Mouse (Mus musculus) layer of hippocampus, adult 18-20 months (tissue): Measurements from ENCODE around the gene Krtap5-1. TPM values are rescaled to one million over a fixed set of nuclear protein-coding genes. Genes with fewer than 3 reads are reported as not detected.
A peak's percentile ranks its signal among the peaks of the same experiment; 100 is the strongest.
"Not testable (repeated sequence)": the region's sequence is repeated elsewhere in the genome, so short reads cannot be mapped to it uniquely, and the experiment has no call there.

Experiments
- DNase-seq, 2 experiments: peaks; one replicate each; pipeline ENCODE4 v3.0.0; 2022; ENCODE audit warnings: low spot score in 2 of 2
- long read RNA-seq: library from polyadenylated mRNA; stranded (forward); transcript quantifications from one replicate; pipeline ENCODE4 v2.0.0, GENCODE M21; 2021
- total RNA-seq, 2 experiments: library from RNA; stranded (reverse); gene quantifications; 2 replicates each; pipeline ENCODE4 v1.2.3; 2021

Krtap5-1 gene
- not detected for total RNA-seq
- long read RNA-seq, result 0 reads

DNA sequence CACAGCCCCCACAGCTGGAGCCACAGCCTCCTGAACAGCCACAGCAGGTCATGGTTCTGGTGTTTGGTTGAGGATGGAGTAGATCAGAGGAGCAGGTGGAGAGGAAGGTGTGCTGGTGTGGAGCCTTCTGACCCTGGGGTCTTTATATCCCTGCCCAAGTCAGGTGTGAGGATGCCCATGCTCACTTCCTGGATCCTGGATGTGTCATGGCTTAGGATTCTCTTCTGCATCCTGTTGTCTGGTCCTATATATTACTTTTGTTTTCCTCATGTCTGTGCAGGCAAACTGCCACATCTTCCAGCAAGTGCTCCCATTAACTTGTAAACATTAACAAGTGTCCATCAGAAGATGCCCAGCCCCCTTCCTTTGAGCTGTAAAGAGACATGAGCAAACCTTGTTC lies at the start of gene Krtap5-1:
Gene Krtap5-1 (minus strand): TSS at position 101 of the 400 bp plus-strand sequence.
- not testable (repeated sequence) for DNase-seq

- no peak for DNase-seq
Observed at GRCm38 (mm10) chr7:142342247-142342640, 45.3 kb upstream of the Krtap5-1 start.

GRCm38 (mm10) chr7:142341564-142342246 lies 44.8 kb upstream of the Krtap5-1 start:
- no peak for DNase-seq

DNA sequence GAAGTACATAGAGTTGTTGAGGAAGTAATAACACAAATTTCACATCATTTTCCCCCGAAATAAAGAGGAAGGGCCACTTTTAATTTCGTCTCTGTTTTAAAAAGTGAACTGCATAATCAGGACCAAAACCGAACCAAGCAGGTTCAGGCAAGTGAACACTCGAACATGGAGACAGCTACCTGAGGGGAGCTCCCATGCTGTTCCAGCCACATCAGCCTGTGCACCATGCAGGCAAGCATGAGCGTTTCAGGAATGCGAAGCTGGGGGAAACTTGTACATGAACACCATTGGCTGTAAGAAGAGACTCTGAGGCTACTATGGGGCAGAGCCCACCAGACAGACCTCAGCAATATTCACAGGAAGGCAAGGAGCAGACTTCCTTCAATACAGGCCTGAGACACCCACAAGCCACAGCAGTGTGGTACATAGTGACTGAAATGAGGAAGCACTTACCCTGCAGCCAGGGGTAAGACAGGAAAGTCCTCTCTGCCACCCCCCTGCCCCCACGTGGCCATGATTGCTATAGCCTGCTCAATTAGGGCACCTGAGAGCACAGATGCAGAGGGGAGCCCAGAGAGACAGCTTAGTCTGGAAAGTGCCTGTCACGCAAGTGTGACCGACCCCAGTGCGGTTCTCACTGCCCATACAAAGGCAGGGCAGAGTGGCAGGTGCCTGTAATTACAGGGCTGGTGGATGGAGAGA lies 43.5 kb upstream of the Krtap5-1 start:
- DNase-seq, result no peak

DNA sequence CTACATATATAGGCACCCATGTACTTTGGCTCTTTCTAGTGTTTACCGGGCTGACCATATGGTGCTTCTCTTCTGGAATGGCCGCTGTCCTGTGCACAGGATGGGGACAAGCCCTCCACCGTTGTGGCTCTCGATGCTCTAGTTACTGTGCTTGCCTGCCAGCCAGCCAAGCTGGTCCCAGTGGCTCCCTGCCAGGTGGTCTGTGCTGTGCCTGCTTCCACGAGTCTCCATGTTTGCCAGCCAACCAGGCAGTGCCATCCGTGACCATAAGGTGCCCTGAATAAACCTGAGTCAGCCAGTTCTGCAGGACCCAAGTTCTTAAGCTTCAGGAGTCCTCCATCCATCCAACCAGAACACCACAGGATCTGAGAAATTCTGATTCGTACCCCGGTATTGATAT lies 38.2 kb upstream of the Krtap5-1 start:
- DNase-seq, result no peak

GRCm38 (mm10) chr7:142334246-142334645 lies 37.3 kb upstream of the Krtap5-1 start:
- peak; percentile 78 to 94 for DNase-seq

- not testable (repeated sequence) for DNase-seq
Observed at GRCm38 (mm10) chr7:142332741-142333140, 35.8 kb upstream of the Krtap5-1 start.

GRCm38 (mm10) chr7:142331281-142331680 lies 34.4 kb upstream of the Krtap5-1 start:
- DNase-seq, result no peak

DNA sequence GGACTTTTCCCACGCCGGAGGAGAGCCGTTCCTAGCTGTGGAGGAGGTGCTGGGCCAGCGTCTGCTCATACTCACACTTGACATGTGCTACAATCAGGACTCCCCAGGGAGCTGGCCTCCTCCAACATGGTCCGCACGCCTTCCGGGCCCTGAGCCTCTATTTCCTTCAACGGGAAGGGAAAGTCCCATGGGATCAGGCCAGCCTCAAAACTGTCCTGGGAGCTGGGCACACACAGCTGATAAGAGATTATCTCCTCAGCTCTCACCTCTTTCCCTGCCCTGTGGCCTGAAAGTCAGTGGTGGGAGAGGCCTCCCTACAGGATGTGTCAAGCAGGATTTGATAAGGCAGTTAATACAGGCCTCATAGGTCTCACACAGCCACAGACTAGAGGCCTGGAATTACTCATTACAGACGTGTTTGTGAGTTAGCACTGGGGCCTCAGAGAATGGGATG lies 33.4 kb upstream of the Krtap5-1 start:
- DNase-seq, result no peak

GRCm38 (mm10) chr7:142328507-142328906 lies 31.6 kb upstream of the Krtap5-1 start:
- no peak for DNase-seq

DNA sequence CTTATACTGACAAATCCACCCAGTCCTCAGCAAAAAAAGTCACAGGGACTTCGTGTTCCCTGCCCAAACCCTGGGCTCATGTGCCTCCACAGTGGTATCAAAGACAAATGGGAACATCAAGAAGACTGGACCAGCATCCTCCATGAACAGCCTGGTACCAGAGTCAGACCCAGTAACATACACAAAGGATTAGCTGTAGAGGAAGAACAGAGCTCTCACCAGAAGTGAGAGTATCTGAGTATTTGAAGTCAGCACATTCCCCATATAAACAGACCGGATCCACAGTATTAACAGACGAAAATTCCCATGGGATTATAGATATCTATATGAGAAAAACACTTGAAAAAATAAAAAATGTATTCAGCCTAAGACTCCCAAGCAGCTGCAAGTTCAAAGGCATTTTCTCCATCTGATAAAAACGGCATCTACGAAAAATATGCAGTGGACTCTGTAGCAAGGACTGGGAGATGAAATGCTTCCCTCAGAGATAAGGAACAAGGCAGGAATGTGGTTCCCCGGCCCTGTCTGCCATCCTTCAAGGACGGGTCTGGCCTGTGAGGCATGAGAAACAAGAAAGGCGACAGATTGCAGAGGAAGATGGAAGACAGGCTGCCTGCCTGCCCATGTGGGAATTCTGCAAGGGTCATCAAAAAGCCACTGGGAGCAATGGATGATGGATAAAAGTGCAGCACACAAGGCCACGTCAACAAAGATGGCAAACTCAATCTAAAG lies 30.0 kb upstream of the Krtap5-1 start:
- DNase-seq, result no peak

- no peak for DNase-seq
Observed at GRCm38 (mm10) chr7:142323396-142324117, 26.6 kb upstream of the Krtap5-1 start.

DNA sequence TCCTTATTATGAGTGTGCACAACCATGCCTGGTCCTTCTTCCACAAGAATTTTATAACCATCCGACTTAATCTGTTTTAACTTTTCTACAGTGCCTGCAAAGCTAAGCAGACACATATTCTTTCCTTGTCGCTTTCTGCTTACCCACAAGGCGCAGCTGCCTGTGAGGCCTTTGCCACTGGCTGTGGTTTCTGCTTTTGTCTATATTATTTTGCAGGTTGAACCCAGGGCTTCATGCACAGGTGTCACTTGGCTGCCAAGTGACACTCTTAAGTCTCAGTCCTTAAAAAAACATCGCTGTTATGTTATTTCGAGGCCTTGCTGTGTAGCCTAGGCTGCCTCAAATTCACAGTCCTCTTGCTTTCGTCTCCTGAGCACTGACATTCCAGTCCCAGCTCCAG lies 25.7 kb upstream of the Krtap5-1 start:
- DNase-seq, result no peak

DNA sequence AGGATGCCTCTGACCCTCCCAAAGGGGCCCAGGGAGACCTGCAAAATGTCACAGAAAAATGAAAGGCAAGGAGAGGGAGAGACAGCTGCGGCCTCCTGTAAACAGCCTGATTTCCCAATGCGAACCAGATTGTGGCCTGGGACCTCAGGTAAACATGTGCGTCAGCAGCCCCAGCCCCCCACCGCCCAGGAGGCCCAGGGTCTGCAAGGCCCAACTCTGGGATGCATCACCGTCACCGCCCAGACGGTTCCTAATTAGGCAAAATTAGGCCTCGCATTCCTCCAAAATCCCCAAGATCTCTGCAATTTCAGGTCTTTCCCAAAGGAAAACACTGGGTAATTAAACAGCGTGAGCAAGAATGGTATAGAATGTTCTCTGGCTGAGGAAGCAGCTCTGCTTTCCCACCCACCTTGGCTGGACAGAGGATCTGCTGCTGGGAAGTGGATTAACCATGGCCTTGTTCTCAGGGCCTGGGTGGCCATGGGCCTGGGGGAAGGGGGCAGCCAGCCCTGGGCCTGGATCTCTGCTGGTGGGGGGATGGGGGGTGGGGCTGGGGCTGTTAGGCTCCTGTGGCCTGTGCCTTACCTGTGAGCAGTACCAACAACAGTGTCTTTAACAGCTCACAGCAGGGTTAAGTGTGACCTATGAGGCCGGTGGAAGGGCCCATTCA lies 24.9 kb upstream of the Krtap5-1 start:
- DNase-seq, result not testable (repeated sequence)

GRCm38 (mm10) chr7:142320906-142321305 lies 24.0 kb upstream of the Krtap5-1 start:
- no peak for DNase-seq

- peak in 1 of 2 experiments; percentile 21 for DNase-seq
Observed at GRCm38 (mm10) chr7:142319124-142319523, 22.2 kb upstream of the Krtap5-1 start.

DNA sequence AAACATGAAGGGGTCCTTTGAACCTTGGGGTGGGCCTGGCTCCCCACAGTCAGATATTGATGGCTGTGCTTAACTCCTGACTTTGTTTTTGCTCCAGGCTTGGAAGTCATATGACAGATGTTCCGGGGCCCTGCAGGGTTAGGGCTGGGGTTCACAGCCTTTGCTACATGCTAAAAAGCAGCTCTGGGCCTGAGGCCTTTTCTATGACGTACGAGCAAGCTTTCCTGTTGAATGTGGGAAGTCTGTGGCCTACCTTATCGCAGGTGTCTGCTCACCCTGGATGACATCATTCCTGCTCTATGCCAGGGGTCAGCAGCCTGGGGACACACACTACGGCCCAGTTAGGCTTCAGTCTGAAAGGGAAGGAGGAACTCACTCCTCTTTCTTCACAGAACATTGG lies 20.3 kb upstream of the Krtap5-1 start:
- no peak for DNase-seq

GRCm38 (mm10) chr7:142316558-142316957 lies 19.6 kb upstream of the Krtap5-1 start:
- DNase-seq, result peak in 1 of 2 experiments; percentile 50

DNA sequence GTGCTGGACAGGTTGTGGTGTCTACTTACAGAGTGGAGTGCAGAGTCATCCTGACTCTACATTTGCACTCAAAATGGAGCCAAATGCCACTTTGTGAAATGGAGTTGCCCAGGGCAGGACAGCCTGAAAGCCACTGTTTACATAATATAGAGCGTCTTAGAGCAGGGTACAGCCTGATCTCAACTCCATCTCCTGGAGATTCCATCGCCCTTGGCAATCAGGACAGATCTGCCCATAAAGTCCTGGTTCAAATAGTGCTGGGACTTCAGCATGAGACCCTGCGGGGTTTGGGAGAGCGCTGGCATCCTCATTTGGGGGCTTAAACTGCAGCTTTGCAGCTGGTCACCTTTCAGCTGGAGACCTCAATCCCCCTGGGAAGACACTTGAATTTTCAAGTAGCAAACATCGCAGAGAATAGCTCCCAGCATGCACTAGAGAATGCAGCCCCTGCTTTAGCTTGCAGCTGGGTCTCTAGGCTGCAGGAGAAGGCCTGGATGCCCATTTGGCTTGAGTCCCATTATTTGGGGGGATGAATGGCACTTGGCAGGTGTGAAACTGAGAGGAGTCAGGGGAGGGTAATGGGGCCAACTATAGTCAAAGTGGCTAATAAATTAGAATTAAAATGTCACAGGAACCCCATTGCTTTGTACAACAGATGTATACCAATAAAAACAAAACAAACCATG lies 17.8 kb upstream of the Krtap5-1 start:
- no peak for DNase-seq

DNA sequence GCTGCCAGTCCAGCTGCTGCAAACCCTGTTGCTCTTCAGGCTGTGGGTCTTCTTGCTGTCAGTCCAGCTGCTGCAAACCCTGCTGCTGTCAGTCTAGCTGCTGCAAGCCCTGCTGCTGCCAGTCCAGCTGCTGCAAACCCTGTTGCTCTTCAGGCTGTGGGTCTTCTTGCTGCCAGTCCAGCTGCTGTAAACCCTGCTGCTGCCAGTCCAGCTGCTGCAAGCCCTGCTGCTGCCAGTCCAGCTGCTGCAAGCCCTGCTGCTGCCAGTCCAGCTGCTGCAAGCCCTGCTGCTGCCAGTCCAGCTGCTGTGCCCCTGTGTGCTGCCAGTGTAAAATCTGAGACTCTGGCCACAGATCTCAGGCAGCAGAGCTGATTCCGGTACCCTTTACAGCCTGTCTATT lies 7.0 kb upstream of the Krtap5-1 start:
- DNase-seq, result not testable (repeated sequence)
